ENCODE assay signal across 8 mouse cellular contexts in genomic region chr11:68691321-68692009, GRCm38 (mm10). TPM values are rescaled to one million over a fixed set of nuclear protein-coding genes. Genes with fewer than 3 reads are reported as not detected.
A peak's percentile ranks its signal among the peaks of the same experiment; 100 is the strongest.
DNase-seq lines count a peak whose midpoint lies in the region; ATAC-seq and TF ChIP-seq lines count a peak whose summit lies in the region.

Gene Myh10 (plus strand): TSS chr11:68691559.

- H3K27me3 ChIP-seq in ES-Bruce4 (ENCODE audit: control insufficient read depth, insufficient read depth, low read length, poor library complexity, severe bottlenecking), result no peaks in the 10 kb centered on the region
- no peaks in the 10 kb centered on the region for H3K27me3 ChIP-seq in forebrain, embryonic 12.5 days
- H3K27me3 ChIP-seq in heart, embryonic 16.5 days (ENCODE audit: control insufficient read depth, insufficient read depth, low read length), result no peaks in the 10 kb centered on the region
- H3K27me3 ChIP-seq in liver, embryonic 13.5 days, result no peaks in the 10 kb centered on the region
- no peaks in the 10 kb centered on the region for H3K27me3 ChIP-seq in stomach, embryonic 14.5 days (ENCODE audit: control insufficient read depth, insufficient read depth, low read length)

- DNase-seq in kidney, postnatal 25 days, result peak; percentile 100
- peak; percentile 98 for DNase-seq in liver, embryonic 13.5 days
- DNase-seq in natural killer cell, adult 2 months (ENCODE audit: low spot score in 2 of 2), result peak; percentile 88 to 90

- H3K4me1 ChIP-seq in ES-Bruce4 (ENCODE audit: control insufficient read depth, insufficient read depth, low read length), result no peaks in the 10 kb centered on the region
- H3K4me1 ChIP-seq in forebrain, embryonic 12.5 days, result peaks cover 18% of the 10 kb centered on the region
- peaks cover 19% of the 10 kb centered on the region for H3K4me1 ChIP-seq in heart, embryonic 16.5 days (ENCODE audit: control insufficient read depth, insufficient read depth, low read length)
- H3K4me1 ChIP-seq in liver, embryonic 13.5 days (replicated peaks), result peaks cover 45% of the 10 kb centered on the region
- H3K4me1 ChIP-seq in stomach, embryonic 14.5 days (ENCODE audit: control insufficient read depth, insufficient read depth, low read length), result peaks cover 4% of the 10 kb centered on the region; the same call in 1 of the 2 replicates

- H3K9me3 ChIP-seq in ES-Bruce4 (replicated peaks; ENCODE audit: control insufficient read depth, insufficient read depth, low read length, poor library complexity, severe bottlenecking), result no peaks in the 10 kb centered on the region
- no peaks in the 10 kb centered on the region for H3K9me3 ChIP-seq in forebrain, embryonic 12.5 days
- no peaks in the 10 kb centered on the region for H3K9me3 ChIP-seq in heart, embryonic 16.5 days (replicated peaks; ENCODE audit: control insufficient read depth, low read length)
- no peaks in the 10 kb centered on the region for H3K9me3 ChIP-seq in liver, embryonic 13.5 days (replicated peaks)
- no peaks in the 10 kb centered on the region for H3K9me3 ChIP-seq in stomach, embryonic 14.5 days (ENCODE audit: control insufficient read depth, low read depth, low read length)

- no peaks in the 10 kb centered on the region for H3K36me3 ChIP-seq in ES-Bruce4 (ENCODE audit: control insufficient read depth, insufficient read depth, low read length, poor library complexity, severe bottlenecking)
- no peaks in the 10 kb centered on the region for H3K36me3 ChIP-seq in forebrain, embryonic 12.5 days (replicated peaks)
- H3K36me3 ChIP-seq in heart, embryonic 16.5 days (ENCODE audit: control insufficient read depth, insufficient read depth), result no peaks in the 10 kb centered on the region
- no peaks in the 10 kb centered on the region for H3K36me3 ChIP-seq in liver, embryonic 13.5 days
- no peaks in the 10 kb centered on the region for H3K36me3 ChIP-seq in stomach, embryonic 14.5 days (ENCODE audit: control insufficient read depth, insufficient read depth, low read length)

- H3K27ac ChIP-seq in ES-Bruce4 (ENCODE audit: insufficient read depth, low read length), result peak within 1 kb of the TSS; percentile 52
- peak within 1 kb of the TSS; percentile 99 for H3K27ac ChIP-seq in forebrain, embryonic 12.5 days
- H3K27ac ChIP-seq in heart, embryonic 16.5 days (ENCODE audit: low read length), result peak within 1 kb of the TSS; percentile 99
- H3K27ac ChIP-seq in liver, embryonic 13.5 days, result peak within 1 kb of the TSS; percentile 88
- peak within 1 kb of the TSS; percentile 98 for H3K27ac ChIP-seq in stomach, embryonic 14.5 days (ENCODE audit: low read length)

- TF ChIP-seq EP300 in ES-Bruce4 (IDR thresholded peaks at IDR 0.05; ENCODE audit: insufficient read depth, low read depth, low read length), result no peak; the same call in 1 of the 2 replicates

- no peak for TF ChIP-seq CTCF in ES-Bruce4 (IDR thresholded peaks at IDR 0.05; ENCODE audit: low read depth, low read length)

- peak within 1 kb of the TSS; percentile 88 for H3K4me3 ChIP-seq in ES-Bruce4 (ENCODE audit: low read depth, low read length)
- H3K4me3 ChIP-seq in forebrain, embryonic 12.5 days (replicated peaks), result peak within 1 kb of the TSS; percentile 77
- peak within 1 kb of the TSS; percentile 82 for H3K4me3 ChIP-seq in heart, embryonic 16.5 days (ENCODE audit: low read length)
- peak within 1 kb of the TSS; percentile 69 for H3K4me3 ChIP-seq in liver, embryonic 13.5 days (replicated peaks)
- H3K4me3 ChIP-seq in stomach, embryonic 14.5 days (ENCODE audit: low read depth, low read length), result peak within 1 kb of the TSS; percentile 92

- WGBS in forebrain, embryonic 12.5 days, result under 1% methylated on average over 51 of the region's 51 CpGs
- WGBS in heart, embryonic 16.5 days, result under 1% methylated on average over 51 of the region's 51 CpGs
- under 1% methylated on average over 51 of the region's 51 CpGs for WGBS in liver, embryonic 13.5 days (ENCODE audit: insufficient replicate concordance)
- WGBS in stomach, embryonic 14.5 days, result under 1% methylated on average over 51 of the region's 51 CpGs

- peak within 1 kb of the TSS; percentile 81 for H3K9ac ChIP-seq in ES-Bruce4 (ENCODE audit: low read depth, poor library complexity, severe bottlenecking)
- peak within 1 kb of the TSS; percentile 97 for H3K9ac ChIP-seq in forebrain, embryonic 12.5 days
- peak within 1 kb of the TSS; percentile 97 for H3K9ac ChIP-seq in heart, embryonic 16.5 days (ENCODE audit: low read length)
- peak within 1 kb of the TSS; percentile 84 for H3K9ac ChIP-seq in liver, embryonic 13.5 days
- peak within 1 kb of the TSS; percentile 95 for H3K9ac ChIP-seq in stomach, embryonic 14.5 days (replicated peaks; ENCODE audit: low read depth, low read length)

- peak within 1 kb of the TSS; percentile 78 for H3K4me2 ChIP-seq in forebrain, embryonic 12.5 days
- H3K4me2 ChIP-seq in heart, embryonic 16.5 days (ENCODE audit: low read depth, low read length), result peak within 1 kb of the TSS; percentile 91
- H3K4me2 ChIP-seq in liver, embryonic 13.5 days, result peak within 1 kb of the TSS; percentile 86
- H3K4me2 ChIP-seq in stomach, embryonic 14.5 days (replicated peaks; ENCODE audit: low read depth, low read length), result peak within 1 kb of the TSS; percentile 48

- peak; percentile 93 for TF ChIP-seq POLR2A in ES-Bruce4 (IDR thresholded peaks at IDR 0.05; ENCODE audit: insufficient read depth, low read length)

- ATAC-seq in cerebellum, adult (ENCODE audit: insufficient number of reproducible peaks, low FRiP score, low TSS enrichment), result peak; percentile 99
- ATAC-seq in forebrain, embryonic 12.5 days (ENCODE audit: low FRiP score), result peak; percentile 99
- ATAC-seq in heart, embryonic 16.5 days (replicated peaks; ENCODE audit: extremely low read depth, insufficient read depth, low FRiP score), result peak; percentile 99
- peak; percentile 97 for ATAC-seq in liver, embryonic 13.5 days (ENCODE audit: low read depth)
- peak; percentile 99 for ATAC-seq in stomach, embryonic 14.5 days (ENCODE audit: insufficient number of reproducible peaks, insufficient read depth, low FRiP score, low read depth)

RNA-seq across cellular contexts. Expression of gene Myh10, which starts in this region (rescaled TPM):
- polyA plus RNA-seq in ES-Bruce4 (2011; ENCODE audit: insufficient read depth, insufficient read length, low read depth, missing spikeins), result 157 and 172 TPM in 2 replicates
- polyA plus RNA-seq in forebrain, embryonic 12.5 days (2016; fragmentation: Nextera tagmentation; extraction: Ambion mirVana), result 174 and 185 TPM in 2 replicates
- polyA plus RNA-seq in heart, embryonic 16.5 days (2015; fragmentation: Nextera tagmentation; extraction: Ambion mirVana), result 81.1 and 104 TPM in 2 replicates
- 18.5 and 21.5 TPM in 2 replicates for polyA plus RNA-seq in liver, embryonic 13.5 days (2015; fragmentation: Nextera tagmentation; extraction: Ambion mirVana)
- 114 and 118 TPM in 2 replicates for polyA plus RNA-seq in stomach, embryonic 14.5 days (2014; fragmentation: Nextera tagmentation; extraction: Ambion mirVana)

Comparison
In these comparisons a context has a peak if more than half of its experiments do, and no peak if none do; other contexts are left out.
1. Peak in every context shown above with its lines: DNase-seq, ATAC-seq, H3K4me3 ChIP-seq and H3K27ac ChIP-seq.